ENCODE assay signal across 31 mouse cellular contexts in genomic region chr5:33548800-33549199, GRCm38 (mm10).
DNase-seq lines count a peak whose midpoint lies in the region; ATAC-seq and TF ChIP-seq lines count a peak whose summit lies in the region.
"Had no signal": no experiment of that assay in that cellular context is flagged by ENCODE, and none has a peak within 500 bp of the region (broad histone marks: within the 10 kb centered on the region; RNA-seq: fewer than 3 reads in every experiment).

No protein-coding gene starts in this region.

- no peaks in the 10 kb centered on the region for H3K27me3 ChIP-seq in lung, embryonic 14.5 days (ENCODE audit: insufficient read depth, low read length)
- H3K27me3 ChIP-seq in CH12.LX (replicated peaks) = peaks cover 54% of the 10 kb centered on the region
- H3K27me3 ChIP-seq in MEL (ENCODE audit: control insufficient read depth in 1 of 2, insufficient read depth in 2 of 2, low read length in 2 of 2) = peaks cover 4 to 11% of the 10 kb centered on the region in 2 experiments
- H3K27me3 ChIP-seq: heart, embryonic 12.5 days had no signal

- TF ChIP-seq POLR2A in CH12.LX (IDR thresholded peaks at IDR 0.05; ENCODE audit: low read depth, low read length) = no peak
- no peak for TF ChIP-seq POLR2A in MEL (IDR thresholded peaks at IDR 0.05; ENCODE audit: control insufficient read depth in 1 of 2, insufficient read depth in 1 of 2, low read depth in 1 of 2, low read length in 2 of 2, poor library complexity in 1 of 2)

- dilution Hi-C loops in CH12.LX (cut with MboI; ENCODE audit: extremely low pct_ligation_motif_present, extremely low pct_unique_long_range_greater_than_20kb, low sequenced_read_pairs) = no loop called here

- H3K79me2 ChIP-seq in CH12.LX (replicated peaks; ENCODE audit: control insufficient read depth, extremely low read depth, insufficient read depth, poor library complexity, severe bottlenecking) = no peaks in the 10 kb centered on the region
- H3K79me2 ChIP-seq in MEL (ENCODE audit: control insufficient read depth, insufficient read depth, low read length, poor library complexity) = no peaks in the 10 kb centered on the region

- TF ChIP-seq EP300 in CH12.LX (IDR thresholded peaks at IDR 0.05; ENCODE audit: low read length) (no peak), MEL (IDR thresholded peaks at IDR 0.05; ENCODE audit: low read depth in 1 of 2, low read length in 2 of 2) (no peak)

- ATAC-seq in lung, embryonic 14.5 days (ENCODE audit: insufficient read depth) = no peak
- ATAC-seq: activated CD4-positive, CD25-positive, alpha-beta regulatory T cell, adult 4 months; forebrain, embryonic 16.5 days; inflammation-experienced regulatory T-cells, adult 6 months; midbrain, embryonic 15.5 days had no signal

- DNase-seq in layer of hippocampus, adult 2 months (ENCODE audit: low spot score in 2 of 2) = no peak
- DNase-seq in layer of hippocampus, postnatal 14 days (ENCODE audit: low spot score in 2 of 2) = no peak
- DNase-seq in lung, embryonic 14.5 days = no peak
- DNase-seq in lung, postnatal 10 days = no peak
- DNase-seq in CH12.LX (ENCODE audit: extremely low read depth) (no peak), MEL (ENCODE audit: low read depth, low spot score) (no peak)
- DNase-seq in ovary, postnatal 10 days (ENCODE audit: low spot score) = no peak
- no peak for DNase-seq in urinary bladder, adult 18-20 months (ENCODE audit: low spot score in 2 of 2)
- DNase-seq: adrenal gland, adult 2 months; adrenal gland, postnatal 36 days; cerebellum, adult 18-20 months; cerebellum, postnatal 10 days; gastrocnemius, adult 2 months; gastrocnemius, postnatal 36 days; heart, adult 18-20 months; heart, postnatal 4 days; kidney, adult 9 months; left cerebral cortex, postnatal 4 days; lung, adult 18-20 months; right cerebral cortex, postnatal 25 days had no signal

- no peaks in the 10 kb centered on the region for H3K36me3 ChIP-seq in lung, embryonic 14.5 days (ENCODE audit: insufficient read depth)
- H3K36me3 ChIP-seq in CH12.LX (replicated peaks in 1 of 2; ENCODE audit: control insufficient read depth in 1 of 2, insufficient read depth in 1 of 2, low read length in 1 of 2) (no peaks in the 10 kb centered on the region), MEL (ENCODE audit: control insufficient read depth in 1 of 2, insufficient read depth in 2 of 2, low read length in 2 of 2) (no peaks in the 10 kb centered on the region)
- H3K36me3 ChIP-seq: embryonic facial prominence, embryonic 13.5 days; heart, embryonic 12.5 days; midbrain, embryonic 15.5 days; neural tube, embryonic 15.5 days; stomach, embryonic 15.5 days had no signal

- no peak overlapping the region for H3K4me3 ChIP-seq in layer of hippocampus, adult 2 months
- H3K4me3 ChIP-seq in lung, embryonic 14.5 days (ENCODE audit: low read depth, low read length) = no peak overlapping the region
- H3K4me3 ChIP-seq in CH12.LX (replicated peaks in 1 of 3; ENCODE audit: low read depth in 2 of 3, low read length in 2 of 3, poor library complexity in 1 of 3) = no peak overlapping the region
- H3K4me3 ChIP-seq in MEL (ENCODE audit: control insufficient read depth in 1 of 2, insufficient read depth in 1 of 2, low read depth in 2 of 2, low read length in 2 of 2) = no peak overlapping the region
- H3K4me3 ChIP-seq: embryonic facial prominence, embryonic 13.5 days; erythroblast, embryonic 14.5 days; gastrocnemius, adult 2 months; heart, embryonic 12.5 days; midbrain, embryonic 15.5 days; neural tube, embryonic 15.5 days; stomach, embryonic 15.5 days had no signal

- TF ChIP-seq CTCF in layer of hippocampus, adult 2 months (conservative IDR thresholded peaks at IDR 0.05) = 0 out of 2 replicates have a peak, but pooled peaks have one; percentile 8
- TF ChIP-seq CTCF in lung, embryonic 14.5 days (IDR thresholded peaks at IDR 0.05; ENCODE audit: low read depth) = peak; percentile 40
- TF ChIP-seq CTCF in CH12.LX (conservative IDR thresholded peaks at IDR 0.05 in 1 of 2, IDR thresholded peaks at IDR 0.05 in 1 of 2; ENCODE audit: low read depth in 2 of 2, low read length in 2 of 2) (peak in 1 of 2 experiments; percentile 39; a peak in 1 of 4 replicates), MEL (IDR thresholded peaks at IDR 0.05 in 2 of 3, conservative IDR thresholded peaks at IDR 0.05 in 1 of 3; ENCODE audit: control insufficient read depth in 1 of 3, insufficient read depth in 1 of 3, low read depth in 2 of 3, low read length in 3 of 3, poor library complexity in 1 of 3, severe bottlenecking in 1 of 3) (peak in 2 of 3 experiments; percentile 11 to 30; a peak in 1 of 6 replicates)

- no peaks in the 10 kb centered on the region for H3K4me1 ChIP-seq in lung, embryonic 14.5 days (ENCODE audit: insufficient read depth)
- no peaks in the 10 kb centered on the region for H3K4me1 ChIP-seq in CH12.LX (ENCODE audit: control insufficient read depth in 1 of 2, insufficient read depth in 2 of 2)
- no peaks in the 10 kb centered on the region; a peak in 1 of 4 replicates for H3K4me1 ChIP-seq in MEL (ENCODE audit: control insufficient read depth in 1 of 2, insufficient read depth in 2 of 2, low read length in 2 of 2)
- H3K4me1 ChIP-seq: embryonic facial prominence, embryonic 13.5 days; heart, embryonic 12.5 days; midbrain, embryonic 15.5 days; stomach, embryonic 15.5 days had no signal

- H3K9me3 ChIP-seq in lung, embryonic 14.5 days (ENCODE audit: low read depth, low read length) = no peaks in the 10 kb centered on the region
- peaks cover 4% of the 10 kb centered on the region for H3K9me3 ChIP-seq in CH12.LX (replicated peaks; ENCODE audit: low read length)
- no peaks in the 10 kb centered on the region for H3K9me3 ChIP-seq in MEL (replicated peaks; ENCODE audit: insufficient read depth, low read length)
- H3K9me3 ChIP-seq: embryonic facial prominence, embryonic 13.5 days; heart, embryonic 12.5 days; midbrain, embryonic 15.5 days; neural tube, embryonic 15.5 days; stomach, embryonic 15.5 days had no signal

- no peak overlapping the region for H3K27ac ChIP-seq in layer of hippocampus, adult 2 months
- H3K27ac ChIP-seq in lung, embryonic 14.5 days (ENCODE audit: low read depth) = no peak overlapping the region
- H3K27ac ChIP-seq in CH12.LX (ENCODE audit: insufficient read depth, low read depth) = no peak overlapping the region
- no peak overlapping the region for H3K27ac ChIP-seq in MEL (ENCODE audit: control insufficient read depth, low read depth, low read length)
- H3K27ac ChIP-seq: embryonic facial prominence, embryonic 13.5 days; gastrocnemius, adult 2 months; hindbrain, embryonic 14.5 days; macrophage; midbrain, embryonic 15.5 days; neural tube, embryonic 15.5 days; stomach, embryonic 15.5 days had no signal

- no peak overlapping the region for H3K4me2 ChIP-seq in lung, embryonic 14.5 days
- no peak overlapping the region for H3K4me2 ChIP-seq in CH12.LX (ENCODE audit: insufficient read depth, low read depth, poor library complexity, severe bottlenecking)
- H3K4me2 ChIP-seq: embryonic facial prominence, embryonic 13.5 days; heart, embryonic 12.5 days; hindbrain, embryonic 14.5 days; midbrain, embryonic 15.5 days; neural tube, embryonic 15.5 days; stomach, embryonic 15.5 days had no signal

- 61% methylated on average over 2 of the region's 2 CpGs for WGBS in lung, embryonic 14.5 days

- in situ Hi-C loops in CH12.LX (cut with MboI; ENCODE audit: low pct_ligation_motif_present, low pct_unique_long_range_greater_than_20kb, low sequenced_read_pairs) = loop anchor here (5.0 kb wide), 1 partner anchor 39 kb away; no protein-coding TSS in a partner anchor

- TF ChIP-seq RAD21 in CH12.LX (IDR thresholded peaks at IDR 0.05; ENCODE audit: low read depth, low read length) = no peak
- no peak; the same call in 1 of the 2 replicates for TF ChIP-seq RAD21 in MEL (IDR thresholded peaks at IDR 0.05; ENCODE audit: low read depth, low read length)

- no peak overlapping the region for H3K9ac ChIP-seq in lung, embryonic 14.5 days
- no peak overlapping the region for H3K9ac ChIP-seq in CH12.LX (ENCODE audit: insufficient read depth, low read depth)
- H3K9ac ChIP-seq in MEL (ENCODE audit: control insufficient read depth, low read depth, low read length, poor library complexity, severe bottlenecking) = no peak overlapping the region
- H3K9ac ChIP-seq: embryonic facial prominence, embryonic 13.5 days; heart, embryonic 12.5 days; hindbrain, embryonic 14.5 days; midbrain, embryonic 15.5 days; neural tube, embryonic 15.5 days; stomach, embryonic 15.5 days had no signal

TF ChIP-seq in CH12.LX, 34 proteins besides CTCF, POLR2A, EP300 and RAD21:
- TF ChIP-seq SMC3 (IDR thresholded peaks at IDR 0.05; ENCODE audit: low read depth, low read length) (peak; percentile 30), USF2 (conservative IDR thresholded peaks at IDR 0.05; ENCODE audit: low read depth, low read length) (no peak)
TF ChIP-seq in CH12.LX: peak in this region for 1.

TF ChIP-seq in MEL, 35 proteins besides CTCF, POLR2A, EP300 and RAD21:
- TF ChIP-seq NELFE (IDR thresholded peaks at IDR 0.05; ENCODE audit: low read depth, low read length) = no peak
- no peak for TF ChIP-seq MEF2A (IDR thresholded peaks at IDR 0.05; ENCODE audit: extremely low read depth, insufficient replicate concordance, low read depth, low read length, poor library complexity, severe bottlenecking)
- no peak for TF ChIP-seq MAX (IDR thresholded peaks at IDR 0.05; ENCODE audit: low read length)
- no peak for TF ChIP-seq UBTF (IDR thresholded peaks at IDR 0.05; ENCODE audit: borderline replicate concordance, insufficient read depth, low read depth, low read length)
- no peak for TF ChIP-seq BHLHE40 (IDR thresholded peaks at IDR 0.05; ENCODE audit: borderline replicate concordance, low read depth, low read length)
- TF ChIP-seq SMC3 (IDR thresholded peaks at IDR 0.05; ENCODE audit: low read depth, low read length) = peak; percentile 31; the same call in 1 of the 2 replicates
- no peak for TF ChIP-seq USF2 (IDR thresholded peaks at IDR 0.05; ENCODE audit: borderline replicate concordance in 1 of 2, insufficient read depth in 1 of 2, low read depth in 1 of 2, low read length in 2 of 2)
TF ChIP-seq in MEL: peak in this region for 1.
